Mouse (Mus musculus) adrenal gland, postnatal 0 days (tissue): ENCODE measurements around the gene Slc25a3. TPM values are rescaled to one million over a fixed set of nuclear protein-coding genes. Genes with fewer than 3 reads are reported as not detected.

ENCODE experiments used
- polyA plus RNA-seq: library from polyadenylated mRNA; unstranded; fragments of >200 nt; fragmentation: Nextera tagmentation; extraction: Ambion mirVana; gene quantifications from 2 replicates; pipeline ENCODE4 v1.2.1, GENCODE M21; 2015

The Slc25a3 gene
- 388 and 786 TPM in 2 replicates for polyA plus RNA-seq

DNA sequence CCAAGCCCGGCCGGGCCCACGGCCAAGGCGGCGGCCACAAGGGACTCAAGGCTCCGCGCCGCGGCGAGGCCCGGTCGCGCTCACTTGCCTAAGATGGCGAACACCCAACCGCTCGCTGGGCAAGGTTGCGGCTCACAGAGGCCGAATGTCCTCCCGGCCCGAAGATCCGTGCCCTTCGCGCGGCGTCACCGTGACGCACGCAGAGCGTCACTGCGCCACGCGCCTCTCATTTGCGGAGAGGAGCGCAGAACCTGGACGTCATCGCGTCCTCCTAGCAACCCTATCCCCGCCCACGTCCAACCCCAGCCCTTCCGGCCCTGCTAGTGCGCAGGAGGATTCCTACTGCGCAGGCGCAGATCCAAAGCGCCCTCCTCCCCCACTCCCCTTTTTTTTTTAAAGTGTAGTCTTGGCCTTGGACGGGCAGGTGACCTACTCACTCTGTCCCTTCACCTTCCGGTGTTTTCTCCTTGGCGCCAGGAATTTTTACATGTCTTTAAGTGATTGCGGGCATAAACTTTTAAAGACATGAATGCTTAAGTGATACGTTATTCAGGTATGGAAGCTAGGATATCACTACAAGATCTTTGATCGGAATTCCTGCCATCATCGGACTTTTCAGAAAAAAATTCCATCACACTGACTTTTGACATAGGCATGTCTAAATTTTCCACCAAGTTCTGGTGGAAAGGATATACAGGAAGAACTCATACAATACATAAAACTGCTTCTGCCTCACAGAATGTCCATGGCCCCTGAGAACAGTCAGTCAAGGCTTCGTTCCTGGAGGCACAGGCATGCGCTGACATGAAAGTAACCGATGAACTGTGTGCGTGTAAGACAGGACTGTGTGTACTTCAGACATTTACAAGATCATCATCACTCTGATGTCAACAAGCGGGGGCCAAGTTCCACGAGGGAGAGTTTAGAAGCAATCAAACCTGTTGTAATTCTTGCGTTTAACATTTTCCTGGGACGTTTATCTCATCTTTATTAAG is at the start of gene Slc25a3:
Slc25a3 (minus strand) TSS at position 232 of the 995 bp plus-strand sequence.

DNA sequence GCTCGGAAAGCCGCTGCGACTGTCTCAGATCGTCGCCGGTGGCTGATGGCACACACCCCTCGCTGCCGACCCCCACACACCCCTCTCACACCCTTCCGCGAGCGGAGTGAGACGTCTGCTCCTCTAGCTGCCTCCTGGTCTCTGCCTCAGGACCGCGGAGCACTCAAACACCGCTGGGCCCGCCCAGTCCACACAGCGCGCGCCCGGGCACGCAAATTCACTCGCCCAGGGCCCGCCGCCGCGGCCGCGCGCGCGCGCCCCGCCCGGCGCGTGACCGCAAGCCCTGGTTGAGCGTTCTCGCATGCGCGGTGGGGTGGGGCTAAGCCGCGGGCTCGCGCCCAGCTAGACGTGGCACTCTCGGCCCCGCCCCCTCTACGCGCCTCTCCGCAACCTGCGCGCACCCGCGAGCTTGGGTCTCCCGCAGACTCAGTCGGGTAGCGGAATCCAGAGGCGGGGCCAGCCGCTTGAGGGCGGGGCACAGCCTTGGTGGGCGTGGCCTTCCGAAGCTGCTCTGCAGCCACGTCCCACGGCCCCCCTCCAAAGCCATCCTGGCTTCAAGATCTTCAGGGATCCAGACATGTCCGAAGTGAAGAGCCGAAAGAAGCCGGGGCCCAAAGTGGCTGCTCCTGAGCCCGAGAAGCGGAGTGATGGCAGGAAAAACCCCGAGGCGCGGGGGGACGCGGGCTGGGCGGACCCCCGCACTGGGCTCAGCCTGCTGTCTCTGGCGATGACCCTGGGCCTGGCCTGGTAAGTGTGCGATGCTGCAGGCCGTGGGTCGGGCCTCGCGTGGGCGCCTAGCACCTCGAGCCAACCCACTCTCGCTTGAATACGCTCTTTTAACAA is 41.1 kb downstream of the Slc25a3 start, which contains the start of the genes Apaf1 and Ikbip:
Apaf1 (minus strand) TSS at position 221 of the 843 bp plus-strand sequence.
Ikbip (plus strand) TSS at position 391 of the 843 bp plus-strand sequence.

Other genes starting within 250 kb of the Slc25a3 start
- 9.3 and 10.7 TPM in 2 replicates for gene Apaf1, start 41.3 kb downstream of the Slc25a3 start, polyA plus RNA-seq
- 66.3 and 66.9 TPM in 2 replicates for gene Ikbip, start 41.1 kb downstream of the Slc25a3 start, polyA plus RNA-seq
- gene Tmpo, start 57.3 kb upstream of the Slc25a3 start, polyA plus RNA-seq, result 100 and 113 TPM in 2 replicates